Mouse (Mus musculus) kidney, postnatal 0 days (tissue): ENCODE data around the gene Spn. TPM values are rescaled to one million over a fixed set of nuclear protein-coding genes. Genes with fewer than 3 reads are reported as not detected.

Source experiments
- ATAC-seq: fragments of 200-750 bp; cut with Nextera tagmentation; replicated peaks from 2 replicates; pipeline ENCODE4 v1.8.0; 2017; ENCODE audit warnings: low read depth, moderate number of reproducible peaks, moderate TSS enrichment, moderate library complexity; ENCODE audit not compliant: low FRiP score
- DNase-seq: peaks from one replicate; pipeline ENCODE4 v3.0.0-alpha.2; 2016; ENCODE audit warnings: low spot score
- H3K27ac ChIP-seq: fragments of 300-500 bp; sonication (generic); 2 replicates; pipeline ENCODE4 v1.5.1; 2014; ENCODE audit warnings: mild to moderate bottlenecking
- H3K27me3 ChIP-seq: fragments of 300-500 bp; sonication (generic); 2 replicates; pipeline ENCODE4 v1.6.1; 2014; ENCODE audit warnings: low read length, mixed read lengths; ENCODE audit not compliant: insufficient read depth
- H3K36me3 ChIP-seq: fragments of 300-500 bp; sonication (generic); 2 replicates; pipeline ENCODE4 v1.6.1; 2014; ENCODE audit warnings: low read length, mixed read lengths; ENCODE audit not compliant: insufficient read depth
- H3K4me1 ChIP-seq: fragments of 300-500 bp; sonication (generic); replicated peaks from 2 replicates; pipeline ENCODE4 v1.6.1; 2014; ENCODE audit warnings: antibody characterized with exemption, low read length, mixed read lengths; ENCODE audit not compliant: insufficient read depth
- H3K4me2 ChIP-seq: fragments of 300-500 bp; sonication (generic); 2 replicates; pipeline ENCODE4 v1.6.1; 2014; ENCODE audit warnings: mild to moderate bottlenecking, low read length, moderate library complexity, mixed read lengths
- H3K4me3 ChIP-seq: fragments of 300-500 bp; sonication (generic); replicated peaks from 2 replicates; pipeline ENCODE4 v1.5.1; 2014; ENCODE audit warnings: low read depth, low read length
- H3K9ac ChIP-seq: fragments of 300-500 bp; sonication (generic); 2 replicates; pipeline ENCODE4 v1.6.1; 2014; ENCODE audit warnings: low read depth, low read length
- H3K9me3 ChIP-seq: fragments of 300-500 bp; sonication (generic); replicated peaks from 2 replicates; pipeline ENCODE4 v1.6.1; 2016; ENCODE audit warnings: low read length, inconsistent platforms, mixed read lengths
- CTCF ChIP-seq: IDR thresholded peaks from 2 replicates; pipeline ENCODE4 v1.5.1; 2016; ENCODE audit warnings: antibody characterized with exemption, low read depth, mild to moderate bottlenecking, moderate library complexity
- WGBS: fragments of 180-500 bp; shearing (Covaris S2); extraction: QIAGEN DNeasy Blood & Tissue Kit; methylation state at CpG from one replicate; pipeline ENCODE4 v1.1.7; 2014; 5-methylcytosine and 5-hydroxymethylcytosine counted together
- polyA plus RNA-seq: library from polyadenylated mRNA; unstranded; fragments of >200 nt; fragmentation: Nextera tagmentation; extraction: Ambion mirVana; gene quantifications from 2 replicates; pipeline ENCODE4 v1.2.1, GENCODE M21; 2015

Gene Spn
- polyA plus RNA-seq, 1 experiment from 2014 or later, result 0.33 TPM

DNA sequence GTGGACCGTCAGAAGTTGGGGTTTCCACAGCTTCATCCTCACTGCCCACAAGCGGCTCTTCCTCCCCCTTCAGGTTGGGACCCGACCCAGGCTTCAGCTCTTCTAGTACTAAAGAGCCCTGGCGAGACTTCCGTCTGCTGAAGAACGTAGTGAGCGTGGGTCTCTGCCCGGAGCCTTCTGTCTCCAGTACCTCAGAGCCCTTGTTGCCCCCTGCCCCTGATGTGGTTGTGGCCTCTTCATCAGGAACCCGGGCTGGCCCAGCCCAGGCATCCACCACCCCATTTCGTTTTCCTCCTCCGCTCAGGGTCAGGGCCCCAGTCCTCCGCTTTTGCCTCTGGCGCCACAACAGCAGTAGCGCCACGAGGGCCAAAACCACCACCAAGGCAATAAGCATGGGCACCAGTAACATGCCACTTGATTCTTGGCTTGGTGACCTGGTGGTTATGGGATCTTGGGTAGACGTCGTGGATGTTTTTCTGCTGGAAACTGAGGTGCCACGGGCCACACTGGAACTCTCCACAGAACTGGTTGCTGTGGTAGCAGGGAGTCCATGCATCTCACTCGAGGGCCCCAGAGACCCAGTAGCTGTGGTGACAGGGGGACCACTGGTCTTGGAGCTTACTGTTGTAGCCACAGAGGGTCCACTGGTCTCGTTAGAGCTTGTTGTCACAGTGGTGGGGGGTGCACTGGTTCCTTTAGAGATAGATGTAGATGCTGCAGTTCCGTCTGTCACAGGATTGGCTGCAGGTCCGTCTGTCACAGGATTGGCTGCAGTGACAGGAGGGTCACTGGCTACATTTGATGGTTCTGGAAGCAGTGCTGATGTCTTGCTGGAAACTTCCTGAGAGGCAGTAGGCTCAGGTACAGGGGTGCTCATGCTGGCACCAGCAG, 1.2 kb downstream of the Spn start:
- Histone ChIP-seq H3K4me1 (no peaks in the 10 kb centered on the region), H3K9me3 (no peaks in the 10 kb centered on the region), H3K36me3 (no peaks in the 10 kb centered on the region), H3K4me3 (no peak overlapping the region), H3K9ac (no peak overlapping the region), H3K4me2 (no peak overlapping the region), H3K27ac (no peak overlapping the region), H3K27me3 (no peaks in the 10 kb centered on the region)
- DNase-seq (no peak), ATAC-seq (no peak)
- 86% methylated on average over 22 of the region's 22 CpGs for WGBS
- no peak for TF ChIP-seq CTCF

DNA sequence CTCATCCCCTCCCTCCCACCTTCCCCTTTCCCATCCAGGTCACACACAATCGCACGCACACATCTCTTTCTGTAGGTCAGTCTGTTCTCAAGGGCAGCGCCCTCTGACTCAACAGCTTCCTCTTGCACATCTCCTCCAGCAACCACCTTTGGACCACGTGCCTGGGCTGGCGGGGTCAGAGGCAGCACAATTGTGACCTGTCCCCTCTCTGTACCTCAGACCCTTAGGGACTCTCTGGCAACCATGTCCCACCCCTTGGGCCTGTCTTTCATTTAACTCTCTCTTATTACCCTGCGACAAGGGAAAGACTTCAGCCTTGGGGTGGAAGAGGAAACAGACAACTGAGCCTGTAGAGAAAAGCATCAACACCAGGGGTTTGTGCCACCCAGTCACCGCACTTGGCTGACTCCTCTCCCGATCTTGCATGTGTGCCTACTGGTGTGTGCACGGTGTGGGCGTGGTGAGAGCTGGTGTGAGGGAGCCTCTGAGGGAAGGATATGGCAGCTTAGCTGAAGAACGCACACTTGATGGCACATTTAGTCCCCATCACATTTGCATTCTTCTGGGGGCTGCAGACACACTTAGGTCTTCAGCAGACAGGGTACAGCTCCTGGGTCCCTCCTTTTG, 2.7 kb downstream of the Spn start:
- Histone ChIP-seq H3K4me2 (no peak overlapping the region), H3K36me3 (no peaks in the 10 kb centered on the region), H3K9ac (no peak overlapping the region), H3K27ac (no peak overlapping the region), H3K4me3 (no peak overlapping the region), H3K27me3 (no peaks in the 10 kb centered on the region), H3K9me3 (no peaks in the 10 kb centered on the region), H3K4me1 (no peaks in the 10 kb centered on the region)
- DNase-seq (no peak), ATAC-seq (no peak)
- TF ChIP-seq CTCF, result no peak
- 64% methylated on average over 11 of the region's 11 CpGs for WGBS

DNA sequence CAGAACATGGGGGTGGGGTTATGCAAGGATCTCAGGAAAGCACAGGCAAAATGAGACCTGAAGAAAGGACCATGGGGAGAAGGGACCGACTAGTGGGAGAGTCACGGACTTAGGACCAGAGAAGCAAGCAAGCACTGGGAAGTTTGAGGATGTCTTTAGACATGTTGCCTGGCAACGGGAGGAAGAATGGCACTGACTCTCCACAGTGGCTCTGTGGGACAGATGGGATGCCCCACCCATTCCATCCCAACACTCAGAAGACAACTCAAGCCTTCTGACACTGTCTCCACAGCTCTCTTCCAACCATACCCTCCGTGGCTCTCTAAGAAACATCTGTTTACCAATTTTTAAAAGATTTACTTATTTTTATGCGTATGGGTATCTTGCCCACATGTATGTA, 4.5 kb downstream of the Spn start:
- no peak overlapping the region for H3K4me2 ChIP-seq
- no peak overlapping the region for H3K9ac ChIP-seq
- no peak for TF ChIP-seq CTCF
- no peak for ATAC-seq
- no peaks in the 10 kb centered on the region for H3K27me3 ChIP-seq
- no peaks in the 10 kb centered on the region for H3K4me1 ChIP-seq
- no peak overlapping the region for H3K4me3 ChIP-seq
- no peaks in the 10 kb centered on the region for H3K36me3 ChIP-seq
- H3K27ac ChIP-seq, result no peak overlapping the region
- DNase-seq, result no peak
- H3K9me3 ChIP-seq, result no peaks in the 10 kb centered on the region
- 73% methylated on average over 5 of the region's 5 CpGs for WGBS

DNA sequence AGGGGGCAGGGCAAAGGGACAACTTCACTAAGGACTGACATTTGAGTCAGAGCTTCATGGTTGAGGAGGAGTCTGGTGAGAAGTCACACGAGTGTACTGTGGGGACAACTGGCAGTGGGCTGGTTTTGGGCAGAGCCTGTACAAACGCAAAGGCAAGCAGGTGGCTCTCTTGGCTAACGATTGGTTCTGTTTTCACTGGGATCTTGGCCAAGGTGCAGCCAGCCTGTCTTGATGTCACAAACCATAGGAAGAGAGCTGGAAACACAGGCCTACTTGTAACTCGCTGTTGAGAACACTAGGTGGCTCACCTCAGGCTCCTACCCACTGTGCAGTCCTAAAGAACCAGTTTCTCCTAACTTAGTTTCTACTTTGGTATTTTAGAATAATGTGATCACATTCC, 8.0 kb downstream of the Spn start:
- no peak overlapping the region for H3K27ac ChIP-seq
- DNase-seq, result peak; percentile 79
- TF ChIP-seq CTCF, result peak; percentile 79
- no peak overlapping the region for H3K9ac ChIP-seq
- H3K4me1 ChIP-seq, result no peaks in the 10 kb centered on the region
- peak; percentile 33; the same call in 1 of the 2 replicates for ATAC-seq
- H3K27me3 ChIP-seq, result no peaks in the 10 kb centered on the region
- no peaks in the 10 kb centered on the region for H3K36me3 ChIP-seq
- no peaks in the 10 kb centered on the region for H3K9me3 ChIP-seq
- no peak overlapping the region for H3K4me3 ChIP-seq
- H3K4me2 ChIP-seq, result no peak overlapping the region
- 7% methylated on average over 4 of the region's 4 CpGs for WGBS

DNA sequence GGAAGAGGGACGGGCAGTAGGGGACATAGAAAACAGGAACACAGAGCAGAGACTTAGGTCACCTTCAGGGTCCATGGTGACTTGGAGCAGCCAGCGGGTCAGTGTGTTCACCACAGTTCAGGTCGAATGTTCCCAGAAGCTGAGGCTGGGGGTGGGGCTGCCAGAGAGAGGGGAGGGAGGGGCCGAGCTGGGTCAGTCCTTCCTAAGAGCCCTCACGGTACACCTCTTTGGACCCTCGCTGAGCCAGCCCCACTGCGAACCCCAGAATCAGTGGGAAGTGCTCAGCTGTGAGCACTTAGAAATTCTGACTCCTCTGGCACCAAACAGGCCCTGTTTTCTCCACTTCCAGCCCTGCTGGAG, 15.7 kb downstream of the Spn start, which contains the start of gene Qprt:
Gene Qprt (minus strand): TSS at position 316 of the 360 bp plus-strand sequence.
- ATAC-seq, result peak; percentile 70
- Histone ChIP-seq H3K4me2 (peak within 1 kb of the TSS; percentile 42), H3K4me3 (0 out of 2 replicates have a peak within 1 kb of the TSS, but pooled peaks have one; percentile 16)

DNA sequence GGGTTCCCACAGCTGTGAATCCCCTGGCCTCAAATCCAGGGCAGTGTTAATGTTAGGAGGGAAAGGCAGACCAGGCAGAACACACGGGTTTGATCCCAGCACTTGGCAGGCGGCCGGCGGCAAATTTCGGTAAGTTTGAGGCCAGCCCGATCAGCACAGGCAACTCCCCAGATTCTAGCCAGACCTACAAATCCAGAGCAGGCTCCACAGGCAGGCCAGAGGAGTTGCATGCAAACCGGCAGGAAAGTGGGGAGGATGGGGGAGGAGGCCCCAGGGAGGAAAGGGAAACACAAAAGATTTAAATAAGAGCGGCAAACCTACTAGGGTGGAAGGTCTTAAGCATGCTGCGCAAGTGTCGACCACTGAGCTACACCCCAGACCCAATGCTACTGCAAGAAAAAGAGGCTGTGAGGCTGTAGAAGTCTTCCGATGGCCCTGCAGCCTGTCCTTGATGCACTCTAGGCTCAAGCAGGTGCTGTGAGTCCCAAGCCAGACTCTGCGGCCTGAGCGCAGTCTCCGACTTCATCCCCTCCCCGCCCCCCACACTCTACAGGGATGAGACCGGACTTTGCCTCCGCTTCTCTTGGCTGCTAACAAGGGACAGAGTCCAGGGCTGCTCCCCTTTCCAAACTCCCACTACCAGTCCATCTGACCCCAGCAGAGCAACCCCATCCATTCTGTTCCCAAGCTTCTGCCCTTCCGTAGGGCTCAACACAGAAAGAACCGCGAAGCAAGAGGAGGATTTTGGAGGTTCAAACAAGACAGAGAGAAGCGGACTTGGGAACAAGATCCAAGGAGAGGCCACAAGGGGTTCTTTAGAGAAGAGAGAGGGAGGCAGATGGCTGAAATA, 16.3 kb downstream of the Spn start:
- Histone ChIP-seq H3K27ac (peak overlapping the region; percentile 78), H3K4me3 (0 out of 2 replicates have a peak overlapping the region, but pooled peaks have one; percentile 16), H3K36me3 (no peaks in the 10 kb centered on the region), H3K9me3 (no peaks in the 10 kb centered on the region), H3K9ac (peak overlapping the region; percentile 42; the same call in 1 of the 2 replicates), H3K4me1 (peaks cover 19% of the 10 kb centered on the region), H3K4me2 (peak overlapping the region; percentile 42), H3K27me3 (no peaks in the 10 kb centered on the region)
- ATAC-seq (peak; percentile 80), DNase-seq (peak; percentile 23)
- 18% methylated on average over 21 of the region's 21 CpGs for WGBS
- TF ChIP-seq CTCF, result no peak

More for the DNA sequence above, 15.7 kb downstream of the Spn start, which contains the start of gene Qprt:
- no peaks in the 10 kb centered on the region for H3K9me3 ChIP-seq
- no peaks in the 10 kb centered on the region for H3K36me3 ChIP-seq
- H3K27me3 ChIP-seq, result no peaks in the 10 kb centered on the region
- WGBS, result 19% methylated on average over 7 of the region's 7 CpGs
- H3K9ac ChIP-seq, result peak within 1 kb of the TSS; percentile 42; the same call in 1 of the 2 replicates
- peaks cover 19% of the 10 kb centered on the region for H3K4me1 ChIP-seq
- peak within 1 kb of the TSS; percentile 78 for H3K27ac ChIP-seq
- TF ChIP-seq CTCF, result no peak
- peak; percentile 17 for DNase-seq
